Mouse (Mus musculus): ENCODE results near the gene Pdzrn4. TPM values are rescaled to one million over a fixed set of nuclear protein-coding genes. Genes with fewer than 3 reads are reported as not detected.
"Not testable (repeated sequence)": the region's sequence is repeated elsewhere in the genome, so short reads cannot be mapped to it uniquely, and the experiment has no call there.

Pdzrn4 gene
- polyA plus RNA-seq (2016; fragmentation: Nextera tagmentation; extraction: Ambion mirVana): 1.4 and 1.5 TPM in 2 replicates

DNA sequence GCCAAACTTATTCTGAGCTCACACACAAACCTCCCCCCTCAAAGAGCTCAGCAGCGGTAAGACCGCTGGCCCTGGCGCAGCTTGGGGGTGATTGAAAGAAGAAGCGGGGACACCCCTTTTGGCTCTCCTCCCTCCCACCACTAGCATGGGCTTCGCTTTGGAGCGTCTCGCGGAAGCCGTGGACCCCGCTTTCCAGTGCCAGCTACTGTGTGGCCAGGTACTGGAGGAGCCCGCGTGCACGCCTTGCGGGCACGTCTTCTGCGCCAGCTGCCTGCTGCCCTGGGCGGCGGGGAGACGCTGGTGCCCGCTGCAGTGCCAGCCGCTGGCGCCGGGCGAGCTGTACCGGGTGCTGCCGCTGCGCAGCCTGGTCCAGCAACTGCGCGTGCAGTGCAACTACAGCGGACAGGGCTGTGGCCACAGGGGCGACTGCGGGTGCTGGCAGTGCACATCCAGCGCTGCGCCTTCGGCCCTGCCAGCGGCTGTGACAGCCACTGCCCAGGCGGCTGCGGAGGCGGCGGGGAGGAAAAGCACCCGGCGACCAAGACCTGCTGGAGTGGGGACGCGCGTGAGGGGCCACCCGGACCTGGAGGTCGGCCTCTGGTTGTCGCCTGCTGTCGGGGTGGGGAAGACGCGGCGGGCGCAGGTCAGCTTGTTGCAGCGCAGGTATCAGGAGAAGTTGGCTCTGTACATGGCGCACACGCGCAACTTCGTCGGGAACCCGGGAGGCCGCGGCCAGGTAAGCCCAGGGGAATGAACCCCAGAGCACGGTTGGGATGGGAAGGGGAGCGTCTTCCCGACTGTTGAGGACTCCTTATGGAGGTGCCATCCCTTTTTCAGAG is at the start of gene Pdzrn4:
TSS of gene Pdzrn4 (plus strand) at position 112 of the 839 bp plus-strand sequence.
- peak within 1 kb of the TSS; percentile 56; the same call in 1 of the 2 replicates for H3K27ac ChIP-seq
- under 1% methylated on average over 65 of the region's 65 CpGs for WGBS
- no peaks in the 10 kb centered on the region for H3K36me3 ChIP-seq (replicated peaks)
- peak within 1 kb of the TSS; percentile 73 for H3K4me3 ChIP-seq
- no peaks in the 10 kb centered on the region for H3K9me3 ChIP-seq
- DNase-seq (ENCODE audit: extremely low spot score, low spot score): peak; percentile 44
- peaks cover 19% of the 10 kb centered on the region for H3K4me1 ChIP-seq
- peaks cover 48% of the 10 kb centered on the region for H3K27me3 ChIP-seq (ENCODE audit: poor library complexity, severe bottlenecking)

DNA sequence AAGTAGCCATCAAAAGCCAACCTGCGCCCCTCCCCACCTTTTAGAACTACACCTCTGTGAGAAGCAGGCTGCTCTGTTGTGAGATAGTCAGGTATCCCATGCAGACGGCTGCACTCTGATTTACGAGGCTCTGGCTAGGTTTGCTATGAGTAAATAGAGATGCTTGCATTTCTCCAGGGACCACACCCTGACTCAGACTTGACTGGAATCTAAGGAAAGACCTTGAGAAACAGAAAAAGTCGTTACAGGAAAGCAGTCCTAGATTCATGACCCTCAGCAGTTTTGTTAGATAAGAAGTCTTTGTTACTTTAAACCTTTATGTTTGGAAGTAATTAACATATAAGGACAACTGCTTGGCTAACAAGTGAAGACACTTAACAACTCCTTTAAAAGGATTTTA is 49.3 kb upstream of the Pdzrn4 start:
- no peak overlapping the region for H3K4me3 ChIP-seq
- no peaks in the 10 kb centered on the region for H3K27me3 ChIP-seq (ENCODE audit: poor library complexity, severe bottlenecking)
- no peak for DNase-seq (ENCODE audit: extremely low spot score, low spot score)
- H3K27ac ChIP-seq: no peak overlapping the region
- 71% methylated on average over 4 of the region's 4 CpGs for WGBS
- peaks cover 22% of the 10 kb centered on the region for H3K4me1 ChIP-seq
- H3K36me3 ChIP-seq (replicated peaks): no peaks in the 10 kb centered on the region
- no peaks in the 10 kb centered on the region for H3K9me3 ChIP-seq

DNA sequence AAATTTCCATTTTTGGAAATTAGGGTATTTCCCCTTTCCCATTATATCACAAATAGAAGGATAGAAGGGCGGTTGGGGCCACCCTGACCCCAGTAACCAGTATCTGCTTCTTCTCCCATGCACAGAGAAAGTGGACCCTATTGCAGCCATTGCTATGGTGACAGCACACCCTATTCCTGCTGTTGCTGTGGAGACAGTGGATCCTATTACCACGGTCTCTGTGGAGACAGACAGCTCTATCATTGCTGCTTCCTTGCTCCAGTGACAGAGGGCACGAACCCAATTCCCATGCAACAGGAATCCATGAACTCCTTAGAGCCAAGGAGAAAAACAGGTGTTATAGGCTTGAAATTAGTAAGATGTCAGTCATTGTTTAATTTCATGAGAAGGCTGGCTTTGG is 48.8 kb upstream of the Pdzrn4 start:
- Histone ChIP-seq H3K4me3 (no peak overlapping the region), H3K36me3 (replicated peaks) (no peaks in the 10 kb centered on the region), H3K4me1 (peaks cover 22% of the 10 kb centered on the region), H3K27ac (no peak overlapping the region), H3K27me3 (ENCODE audit: poor library complexity, severe bottlenecking) (no peaks in the 10 kb centered on the region), H3K9me3 (no peaks in the 10 kb centered on the region)
- WGBS: 45% methylated on average over 3 of the region's 3 CpGs
- DNase-seq (ENCODE audit: extremely low spot score, low spot score): no peak

DNA sequence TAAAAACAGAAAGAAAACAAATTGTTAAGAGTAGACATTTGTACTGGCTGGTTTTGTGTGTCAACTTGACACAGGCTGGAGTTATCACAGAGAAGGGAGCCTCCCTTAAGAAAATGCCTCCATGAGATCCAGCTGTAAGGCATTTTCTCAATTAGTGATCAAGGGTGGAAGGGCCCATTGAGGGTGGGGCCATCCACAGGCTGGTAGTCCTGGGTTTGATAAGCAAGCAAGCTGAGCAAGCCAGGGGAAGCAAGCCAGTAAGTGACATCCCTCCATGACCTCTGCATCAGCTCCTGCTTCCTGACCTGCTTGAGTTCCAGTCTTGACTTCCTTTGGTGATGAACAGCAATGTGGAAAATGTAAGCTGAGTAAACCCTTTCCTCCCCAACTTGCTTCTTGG is 48.2 kb upstream of the Pdzrn4 start:
- not testable (repeated sequence) for DNase-seq (ENCODE audit: extremely low spot score, low spot score); H3K27ac ChIP-seq; H3K36me3 ChIP-seq (replicated peaks); H3K4me3 ChIP-seq; H3K9me3 ChIP-seq; H3K27me3 ChIP-seq (ENCODE audit: poor library complexity, severe bottlenecking)
- H3K4me1 ChIP-seq: peaks cover 22% of the 10 kb centered on the region

DNA sequence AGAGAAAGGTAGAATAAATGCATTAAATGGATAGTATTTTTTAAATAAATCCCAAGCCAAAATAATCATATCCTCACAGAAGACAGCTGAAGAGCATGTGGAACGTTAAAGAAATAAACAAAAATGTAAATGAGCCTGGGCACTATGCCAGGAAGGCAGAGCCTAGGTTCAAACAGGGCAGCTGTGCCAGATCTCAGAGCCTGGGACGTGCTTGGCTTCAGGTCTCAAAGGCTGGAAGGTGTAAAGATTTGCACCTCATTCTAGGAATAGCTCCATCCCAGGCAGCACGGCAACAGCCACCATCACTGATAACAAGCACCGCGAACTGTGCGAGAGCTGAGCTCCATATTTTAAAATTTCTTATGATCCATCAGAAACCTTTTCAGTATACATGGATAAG is 32.5 kb upstream of the Pdzrn4 start:
- Histone ChIP-seq H3K9me3 (no peaks in the 10 kb centered on the region), H3K36me3 (replicated peaks) (no peaks in the 10 kb centered on the region), H3K27me3 (ENCODE audit: poor library complexity, severe bottlenecking) (no peaks in the 10 kb centered on the region), H3K4me1 (no peaks in the 10 kb centered on the region), H3K4me3 (no peak overlapping the region), H3K27ac (no peak overlapping the region)
- DNase-seq (ENCODE audit: extremely low spot score, low spot score): no peak
- WGBS: 90% methylated on average over 6 of the region's 6 CpGs

DNA sequence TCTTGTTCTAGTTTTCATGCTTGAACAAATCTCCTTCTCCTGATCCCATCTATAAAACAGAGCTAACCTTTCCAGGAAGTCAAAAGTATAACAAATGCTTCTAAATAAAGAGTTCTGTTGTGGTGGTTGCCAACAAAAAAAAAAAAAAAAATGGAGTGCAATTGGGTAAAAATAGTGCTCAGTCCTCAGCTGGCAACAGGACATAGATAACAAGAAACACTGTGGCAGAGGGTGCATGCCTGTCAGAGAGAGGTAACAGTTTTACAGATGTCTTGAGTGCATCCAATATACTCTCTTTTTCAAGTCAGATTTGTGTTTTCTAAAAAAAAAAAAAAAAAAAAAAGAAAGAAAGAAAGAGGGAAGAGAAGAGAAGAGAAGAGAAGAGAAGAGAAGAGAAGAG is 32.1 kb upstream of the Pdzrn4 start:
- no peak for DNase-seq (ENCODE audit: extremely low spot score, low spot score)
- Histone ChIP-seq H3K36me3 (replicated peaks) (no peaks in the 10 kb centered on the region), H3K27ac (no peak overlapping the region), H3K4me3 (no peak overlapping the region), H3K4me1 (no peaks in the 10 kb centered on the region), H3K27me3 (ENCODE audit: poor library complexity, severe bottlenecking) (no peaks in the 10 kb centered on the region), H3K9me3 (no peaks in the 10 kb centered on the region)

DNA sequence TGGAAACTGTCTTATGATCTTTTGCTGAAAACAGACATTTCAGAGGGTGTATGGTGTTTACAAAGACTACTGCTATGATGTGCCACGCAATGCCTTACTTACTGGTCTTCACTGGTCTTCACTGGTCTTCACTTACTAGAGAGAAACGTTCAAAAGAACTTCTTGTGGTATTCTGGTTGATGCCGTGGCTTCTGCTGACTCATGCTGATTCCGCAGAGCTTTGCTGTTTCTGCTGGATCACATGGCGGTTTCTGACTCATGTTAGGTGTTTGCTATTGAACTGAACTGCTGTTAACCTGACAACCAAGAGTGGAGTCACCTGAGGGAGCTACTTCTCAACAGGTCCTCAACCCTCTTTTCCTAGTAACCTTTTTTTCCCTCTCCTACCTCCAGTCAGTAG is 1.9 kb upstream of the Pdzrn4 start:
- DNase-seq (ENCODE audit: extremely low spot score, low spot score): no peak
- WGBS: 85% methylated on average over 5 of the region's 5 CpGs
- no peaks in the 10 kb centered on the region for H3K36me3 ChIP-seq (replicated peaks)
- H3K27ac ChIP-seq: no peak overlapping the region
- peaks cover 19% of the 10 kb centered on the region for H3K4me1 ChIP-seq
- no peak overlapping the region for H3K4me3 ChIP-seq
- no peaks in the 10 kb centered on the region for H3K9me3 ChIP-seq
- H3K27me3 ChIP-seq (ENCODE audit: poor library complexity, severe bottlenecking): peaks cover 48% of the 10 kb centered on the region

DNA sequence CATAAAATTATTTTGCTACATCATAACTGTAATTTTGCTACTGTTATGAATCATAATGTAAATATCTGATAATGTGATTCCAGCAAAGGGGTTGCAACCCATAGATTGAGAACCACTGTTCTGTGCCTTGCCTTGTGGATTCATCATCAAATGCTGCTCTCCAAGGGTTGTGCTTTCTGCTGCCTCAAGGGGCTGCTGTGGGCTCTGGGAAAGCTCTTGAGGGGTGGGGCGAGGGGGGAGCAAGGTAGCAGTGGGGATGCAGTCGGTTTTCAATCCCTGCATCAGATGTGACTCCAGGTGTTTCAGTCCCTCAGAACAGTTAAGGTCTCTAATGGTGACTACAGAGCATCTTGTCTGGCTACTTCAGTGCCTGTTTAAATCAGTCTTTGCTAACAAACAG is 2.1 kb downstream of the Pdzrn4 start:
- Histone ChIP-seq H3K4me1 (peaks cover 19% of the 10 kb centered on the region), H3K4me3 (no peak overlapping the region), H3K36me3 (replicated peaks) (no peaks in the 10 kb centered on the region), H3K27me3 (ENCODE audit: poor library complexity, severe bottlenecking) (peaks cover 48% of the 10 kb centered on the region), H3K27ac (no peak overlapping the region), H3K9me3 (no peaks in the 10 kb centered on the region)
- no peak for DNase-seq (ENCODE audit: extremely low spot score, low spot score)
- WGBS: 51% methylated on average over 2 of the region's 2 CpGs

DNA sequence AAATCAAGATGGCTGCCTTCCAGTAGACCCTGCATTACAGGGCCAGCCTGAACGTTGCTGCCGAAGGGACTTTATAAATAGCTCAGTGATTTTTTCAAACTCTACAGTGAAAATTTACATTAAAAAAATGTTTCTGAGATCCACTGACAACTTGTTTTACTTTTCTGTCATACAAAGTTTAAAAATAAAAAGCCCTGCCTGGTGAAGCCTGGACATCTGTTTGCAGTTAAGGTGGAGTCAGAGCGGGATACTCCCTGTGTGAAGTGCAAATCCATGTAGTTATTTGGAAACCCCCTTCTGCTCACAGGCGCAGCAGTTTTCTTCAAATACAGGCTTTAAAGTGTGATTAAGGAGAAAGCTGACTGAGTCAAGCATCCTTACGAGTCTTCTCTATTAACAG is 2.6 kb downstream of the Pdzrn4 start:
- H3K27ac ChIP-seq: no peak overlapping the region
- DNase-seq (ENCODE audit: extremely low spot score, low spot score): no peak
- H3K36me3 ChIP-seq (replicated peaks): no peaks in the 10 kb centered on the region
- no peak overlapping the region for H3K4me3 ChIP-seq
- no peaks in the 10 kb centered on the region for H3K9me3 ChIP-seq
- H3K27me3 ChIP-seq (ENCODE audit: poor library complexity, severe bottlenecking): peaks cover 48% of the 10 kb centered on the region
- WGBS: 83% methylated on average over 5 of the region's 5 CpGs
- peaks cover 19% of the 10 kb centered on the region for H3K4me1 ChIP-seq

DNA sequence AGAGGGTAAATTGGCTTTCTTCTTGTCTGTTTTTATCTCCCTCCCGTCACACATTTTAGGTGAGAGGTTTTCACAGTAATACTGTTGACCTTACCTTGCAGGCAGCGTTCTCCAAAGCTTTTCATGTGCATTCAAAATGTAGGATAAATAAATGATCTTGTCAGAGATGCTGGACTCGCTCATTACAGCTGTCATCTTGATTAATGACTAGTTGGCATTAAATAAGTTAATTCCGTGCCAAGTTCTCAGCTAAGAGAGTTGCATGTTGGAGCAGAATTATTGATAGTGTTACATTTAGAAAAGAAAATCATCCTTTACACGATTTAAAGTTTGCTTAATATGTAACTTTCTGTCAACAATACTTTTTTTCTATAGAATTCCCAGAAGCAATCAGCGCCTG is 4.9 kb downstream of the Pdzrn4 start:
- DNase-seq (ENCODE audit: extremely low spot score, low spot score): no peak
- peaks cover 16% of the 10 kb centered on the region for H3K4me1 ChIP-seq
- no peaks in the 10 kb centered on the region for H3K9me3 ChIP-seq
- peaks cover 29% of the 10 kb centered on the region for H3K27me3 ChIP-seq (ENCODE audit: poor library complexity, severe bottlenecking)
- H3K27ac ChIP-seq: no peak overlapping the region
- WGBS: 87% methylated on average over 6 of the region's 6 CpGs
- no peaks in the 10 kb centered on the region for H3K36me3 ChIP-seq (replicated peaks)
- no peak overlapping the region for H3K4me3 ChIP-seq

DNA sequence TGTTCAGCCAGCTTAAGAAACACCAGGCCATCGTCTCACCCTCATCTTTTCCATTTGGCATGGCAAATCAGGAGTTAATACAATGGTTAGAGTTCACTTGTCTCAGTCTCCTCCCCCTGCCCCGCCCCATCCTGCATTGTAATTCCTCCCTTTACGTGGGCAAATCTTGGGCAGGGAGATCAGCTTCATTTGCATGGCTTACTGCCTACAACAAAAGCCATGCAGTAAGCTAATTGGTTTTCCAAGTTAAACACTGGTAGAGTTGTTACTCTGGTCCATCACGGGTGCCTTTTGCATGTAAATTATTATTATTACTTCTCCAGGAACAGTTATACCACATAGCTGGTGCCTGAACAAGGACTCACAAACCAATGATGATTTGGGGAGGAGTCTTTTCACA is 18.6 kb downstream of the Pdzrn4 start:
- H3K27ac ChIP-seq: no peak overlapping the region
- 14% methylated on average over 4 of the region's 4 CpGs for WGBS
- H3K4me1 ChIP-seq: peaks cover 29% of the 10 kb centered on the region
- no peaks in the 10 kb centered on the region for H3K9me3 ChIP-seq
- H3K36me3 ChIP-seq (replicated peaks): no peaks in the 10 kb centered on the region
- no peak for DNase-seq (ENCODE audit: extremely low spot score, low spot score)
- H3K27me3 ChIP-seq (ENCODE audit: poor library complexity, severe bottlenecking): no peaks in the 10 kb centered on the region
- H3K4me3 ChIP-seq: no peak overlapping the region

DNA sequence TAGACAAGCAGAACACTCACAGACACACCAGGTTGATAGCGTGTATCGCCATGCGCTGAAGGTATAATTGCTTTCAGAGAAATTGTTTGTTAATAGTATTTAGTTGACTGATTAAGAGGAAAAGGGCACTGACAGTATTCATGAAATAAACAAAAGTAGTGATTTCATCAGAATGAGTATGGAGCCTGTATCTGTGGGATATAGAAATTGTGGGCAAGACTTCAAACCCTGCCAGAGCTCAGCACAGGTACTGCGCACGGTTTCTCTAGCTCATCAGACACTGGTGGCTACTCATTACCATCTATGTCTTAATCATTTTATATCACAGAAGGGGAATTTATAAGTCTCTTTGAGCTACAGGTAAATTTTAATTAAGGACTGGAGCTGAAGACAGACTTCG is 19.5 kb downstream of the Pdzrn4 start:
- Histone ChIP-seq H3K9me3 (no peaks in the 10 kb centered on the region), H3K4me3 (no peak overlapping the region), H3K27me3 (ENCODE audit: poor library complexity, severe bottlenecking) (no peaks in the 10 kb centered on the region), H3K4me1 (peaks cover 29% of the 10 kb centered on the region), H3K36me3 (replicated peaks) (no peaks in the 10 kb centered on the region), H3K27ac (no peak overlapping the region)
- no peak for DNase-seq (ENCODE audit: extremely low spot score, low spot score)
- 91% methylated on average over 6 of the region's 6 CpGs for WGBS

DNA sequence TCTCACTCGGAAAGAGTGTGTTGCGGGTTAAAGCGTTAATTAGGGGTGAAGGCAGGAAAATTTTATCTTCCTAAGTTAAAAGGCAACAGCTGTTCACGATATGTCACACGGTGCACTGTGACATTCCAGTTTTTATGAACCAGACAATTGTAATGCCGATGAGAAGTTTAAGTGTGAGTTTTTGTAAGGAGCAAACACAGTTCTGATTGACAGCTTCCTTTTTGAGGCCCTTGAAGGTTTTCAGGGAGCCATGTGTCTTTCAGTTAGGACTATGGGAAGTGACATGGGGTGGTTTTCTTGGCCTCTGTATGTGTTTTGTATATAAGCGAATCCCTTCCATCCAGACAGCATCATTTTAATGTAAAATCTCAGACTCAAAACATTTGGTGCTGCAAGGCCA is 20.0 kb downstream of the Pdzrn4 start:
- peaks cover 29% of the 10 kb centered on the region for H3K4me1 ChIP-seq
- H3K36me3 ChIP-seq (replicated peaks): no peaks in the 10 kb centered on the region
- no peak overlapping the region for H3K4me3 ChIP-seq
- no peak overlapping the region for H3K27ac ChIP-seq
- no peaks in the 10 kb centered on the region for H3K27me3 ChIP-seq (ENCODE audit: poor library complexity, severe bottlenecking)
- WGBS: 67% methylated on average over 7 of the region's 7 CpGs
- DNase-seq (ENCODE audit: extremely low spot score, low spot score): no peak
- no peaks in the 10 kb centered on the region for H3K9me3 ChIP-seq

DNA sequence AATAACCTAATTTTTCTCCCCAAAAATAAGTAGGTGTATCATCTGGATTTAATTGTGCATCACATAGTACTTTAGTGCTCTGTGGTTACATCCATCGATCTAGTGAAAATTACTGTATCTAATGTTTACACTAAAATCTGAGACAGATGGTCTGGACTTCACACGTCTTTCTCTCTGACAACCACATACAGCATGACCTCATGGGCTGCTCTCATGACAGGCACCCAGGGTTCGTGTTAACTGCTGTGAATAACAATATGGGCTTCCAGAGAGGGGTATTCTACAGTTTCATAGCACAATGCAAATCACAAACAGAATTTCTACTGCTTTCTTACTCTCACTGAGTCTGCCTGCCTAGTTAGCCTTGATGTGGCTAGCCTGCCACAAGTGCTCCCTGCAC is 20.4 kb downstream of the Pdzrn4 start:
- Histone ChIP-seq H3K9me3 (no peaks in the 10 kb centered on the region), H3K27me3 (ENCODE audit: poor library complexity, severe bottlenecking) (no peaks in the 10 kb centered on the region), H3K4me1 (peaks cover 29% of the 10 kb centered on the region), H3K4me3 (no peak overlapping the region), H3K27ac (no peak overlapping the region), H3K36me3 (replicated peaks) (no peaks in the 10 kb centered on the region)
- WGBS: 71% methylated on average over 3 of the region's 3 CpGs
- DNase-seq (ENCODE audit: extremely low spot score, low spot score): no peak
